Mouse (Mus musculus) heart, adult 2 months (tissue): ENCODE results near the gene Marveld1. TPM values are rescaled to one million over a fixed set of nuclear protein-coding genes. Genes with fewer than 3 reads are reported as not detected.

Experiments
- DNase-seq, 2 experiments: peaks; one replicate each; pipeline ENCODE4 v3.0.0; 2021
- H3K27ac ChIP-seq: fragments of 200-600 bp; 2 replicates; pipeline ENCODE4 v1.8.1; 2022
- H3K27me3 ChIP-seq: fragments of 200-500 bp; 2 replicates; pipeline ENCODE4 v1.6.1; 2012; ENCODE audit warnings: mild to moderate bottlenecking, low read length, inconsistent platforms, mixed read lengths; ENCODE audit not compliant: control insufficient read depth, insufficient read depth
- H3K36me3 ChIP-seq: fragments of 200-500 bp; 2 replicates; pipeline ENCODE4 v1.6.1; 2012; ENCODE audit warnings: low read length, inconsistent platforms; ENCODE audit not compliant: control insufficient read depth, insufficient read depth
- H3K4me1 ChIP-seq: fragments of 200-500 bp; 2 replicates; pipeline ENCODE4 v1.6.1; 2011; ENCODE audit warnings: low read length; ENCODE audit not compliant: control insufficient read depth, insufficient read depth
- H3K4me3 ChIP-seq: fragments of 200-600 bp; 2 replicates; pipeline ENCODE4 v1.8.1; 2022
- H3K79me2 ChIP-seq: fragments of 200-500 bp; replicated peaks from 2 replicates; pipeline ENCODE4 v1.6.1; 2012; ENCODE audit warnings: mild to moderate bottlenecking, inconsistent platforms, low read length, moderate library complexity, mixed read lengths; ENCODE audit not compliant: control insufficient read depth, insufficient read depth
- H3K9ac ChIP-seq: fragments of 200-500 bp; 2 replicates; pipeline ENCODE4 v1.6.1; 2012; ENCODE audit warnings: low read depth, mild to moderate bottlenecking, control low read depth, inconsistent platforms, low read length, mixed read lengths
- CTCF ChIP-seq: fragments of 200-600 bp; IDR thresholded peaks from 2 replicates; pipeline ENCODE4 v1.8.1; 2022; ENCODE audit warnings: antibody characterized with exemption, mild to moderate bottlenecking, moderate library complexity
- EP300 ChIP-seq: fragments of 200-500 bp; IDR thresholded peaks from 2 replicates; pipeline ENCODE4 v1.6.1; 2011; ENCODE audit warnings: low read depth, low read length, control low read depth; ENCODE audit not compliant: insufficient read depth
- POLR2A ChIP-seq: fragments of 200-500 bp; IDR thresholded peaks from 2 replicates; pipeline ENCODE4 v1.6.1; 2011; ENCODE audit warnings: mild to moderate bottlenecking, low read depth, low read length, control low read depth; ENCODE audit not compliant: insufficient read depth
- WGBS: fragments of 180-500 bp; shearing (Covaris S2); methylation state at CpG from one replicate; pipeline ENCODE4 v1.1.7; 2018; 5-methylcytosine and 5-hydroxymethylcytosine counted together
- intact Hi-C: fragments of 180-260 bp; cut with DNase I; formaldehyde crosslinking; loops from one replicate; pipeline ENCODE4 v1.15.1; 2025
- long read RNA-seq: library from polyadenylated mRNA; stranded (forward); transcript quantifications from one replicate; pipeline ENCODE4 v2.0.0, GENCODE M21; 2021
- polyA plus RNA-seq: library from polyadenylated mRNA; depleted of rRNA; stranded (reverse); fragments of >200 nt; gene quantifications from 2 replicates; pipeline ENCODE4 v1.2.3, GENCODE M21; 2012; rRNA removed
- total RNA-seq, 2 experiments: library from RNA; stranded (reverse); gene quantifications; 2 replicates each; pipeline ENCODE4 v1.2.3; 2021

Marveld1 gene
- total RNA-seq = 10 to 100 TPM; 21.1 to 21.9 TPM
- 55.0 and 61.4 TPM in 2 replicates for polyA plus RNA-seq
- long read RNA-seq, transcript Marveld1-201 (2 exons, 3,066 nt) = major isoform, 17 of 19 reads
- long read RNA-seq, partial matches to known transcripts = 0 of 19 reads
- long read RNA-seq, other reads (novel, unspliced or antisense) = 1 of 19 reads

DNA sequence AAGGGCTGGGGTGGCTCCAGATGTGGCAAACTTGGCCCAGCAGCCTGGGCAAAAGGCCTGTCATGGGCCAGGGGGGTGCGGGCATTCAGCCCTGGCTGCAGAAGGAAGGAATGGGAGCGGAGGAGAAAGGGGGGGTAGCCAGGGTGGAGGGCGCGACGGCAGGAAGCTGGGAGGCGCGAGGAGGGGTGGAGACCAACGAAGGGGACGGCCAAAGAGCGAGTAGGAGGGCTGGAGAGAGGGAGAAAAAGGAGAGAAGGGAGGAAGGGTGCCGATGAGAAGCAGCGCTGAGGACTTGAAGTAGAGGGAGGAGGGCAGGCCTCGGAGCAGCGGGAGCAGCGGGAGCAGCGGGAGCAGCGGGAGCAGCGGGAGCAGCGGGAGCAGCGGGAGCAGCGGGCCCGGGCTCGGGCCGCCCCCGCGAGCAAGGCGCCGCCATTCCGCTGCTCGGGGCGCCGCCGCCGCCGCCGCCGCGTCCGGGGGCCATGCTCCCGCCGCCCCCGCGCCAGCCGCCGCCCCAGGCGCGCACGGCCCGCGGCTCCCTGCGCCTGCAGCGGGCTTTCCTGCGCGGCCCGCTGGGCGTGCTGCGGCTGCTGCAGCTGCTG lies at the start of gene Marveld1:
Marveld1 (plus strand) TSS at position 231 of the 599 bp plus-strand sequence.
- H3K4me1 ChIP-seq = peaks cover 20% of the 10 kb centered on the region
- intact Hi-C loops = loop anchor here (5.0 to 10.0 kb wide), 3 partner anchors 55 to 212 kb away; partner anchors contain the start of genes Exosc1, Mms19, Pi4k2a and Ubtd1

DNA sequence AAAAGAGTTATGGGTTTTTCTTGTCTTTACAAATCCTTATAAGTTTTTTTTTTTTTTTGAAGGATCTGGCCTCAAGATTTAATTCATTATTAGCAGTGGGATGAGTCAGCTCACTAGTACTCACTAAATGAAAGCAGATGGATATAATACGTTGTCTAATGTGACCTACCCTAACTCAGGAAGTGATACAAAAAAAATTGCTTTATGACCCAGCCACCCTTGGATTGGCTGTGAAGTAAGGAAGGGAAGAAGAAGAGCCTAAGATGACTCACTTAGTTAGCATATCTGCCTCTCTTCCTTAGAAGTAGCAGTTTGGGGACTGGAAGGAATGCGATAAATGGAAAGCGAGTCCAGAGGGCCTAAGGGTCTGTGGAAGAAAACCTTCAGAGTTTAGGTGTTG lies 47.8 kb upstream of the Marveld1 start:
- Histone ChIP-seq H3K9ac (no peak overlapping the region), H3K27ac (no peak overlapping the region), H3K36me3 (no peaks in the 10 kb centered on the region), H3K4me1 (no peaks in the 10 kb centered on the region; the same call in 1 of the 2 replicates), H3K27me3 (no peaks in the 10 kb centered on the region), H3K4me3 (no peak overlapping the region), H3K79me2 (0 out of 2 replicates have a peak, but pooled peaks cover 2% of the 10 kb centered on the region)
- no peak for DNase-seq
- TF ChIP-seq CTCF = no peak
- TF ChIP-seq EP300 = no peak
- TF ChIP-seq POLR2A = no peak
- intact Hi-C loops = no loop called here
- 64% methylated on average over 3 of the region's 3 CpGs for WGBS

More for the DNA sequence above, at the start of gene Marveld1:
- Histone ChIP-seq H3K36me3 (no peaks in the 10 kb centered on the region), H3K27ac (peak within 1 kb of the TSS; percentile 96), H3K79me2 (no peaks in the 10 kb centered on the region), H3K9ac (peak within 1 kb of the TSS; percentile 97), H3K4me3 (peak within 1 kb of the TSS; percentile 73), H3K27me3 (no peaks in the 10 kb centered on the region)
- WGBS = under 1% methylated on average over 50 of the region's 57 CpGs
- TF ChIP-seq EP300 (peak; percentile 20; the same call in 1 of the 2 replicates), CTCF (no peak), POLR2A (peak; percentile 90)
- DNase-seq = peak; percentile 86 to 89

DNA sequence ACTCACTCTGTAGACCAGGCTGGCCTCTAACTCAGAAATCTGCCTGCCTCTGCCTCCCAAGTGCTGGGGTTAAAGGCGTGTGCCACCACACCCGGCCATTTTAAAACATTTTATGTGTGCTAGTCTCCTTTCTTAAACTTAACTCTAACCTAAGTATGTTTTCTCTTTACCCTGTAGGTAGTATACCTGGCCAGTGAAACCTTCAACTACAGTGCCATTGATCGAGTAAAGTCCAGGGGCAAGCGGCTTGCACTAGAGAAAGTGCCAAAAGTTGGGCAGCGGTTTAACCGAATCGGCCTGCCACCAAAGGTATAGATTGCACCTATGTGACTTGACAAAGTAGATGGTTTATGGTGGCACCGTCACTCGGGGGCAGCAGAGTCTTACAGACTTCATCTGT lies 42.5 kb upstream of the Marveld1 start:
- Histone ChIP-seq H3K79me2 (0 out of 2 replicates have a peak, but pooled peaks cover 2% of the 10 kb centered on the region), H3K27ac (no peak overlapping the region), H3K36me3 (no peaks in the 10 kb centered on the region), H3K9ac (no peak overlapping the region), H3K4me3 (no peak overlapping the region), H3K4me1 (no peaks in the 10 kb centered on the region; the same call in 1 of the 2 replicates), H3K27me3 (no peaks in the 10 kb centered on the region)
- TF ChIP-seq EP300 = no peak
- no peak for TF ChIP-seq POLR2A
- TF ChIP-seq CTCF = no peak
- intact Hi-C loops = no loop called here
- WGBS = 94% methylated on average over 9 of the region's 9 CpGs
- no peak for DNase-seq

DNA sequence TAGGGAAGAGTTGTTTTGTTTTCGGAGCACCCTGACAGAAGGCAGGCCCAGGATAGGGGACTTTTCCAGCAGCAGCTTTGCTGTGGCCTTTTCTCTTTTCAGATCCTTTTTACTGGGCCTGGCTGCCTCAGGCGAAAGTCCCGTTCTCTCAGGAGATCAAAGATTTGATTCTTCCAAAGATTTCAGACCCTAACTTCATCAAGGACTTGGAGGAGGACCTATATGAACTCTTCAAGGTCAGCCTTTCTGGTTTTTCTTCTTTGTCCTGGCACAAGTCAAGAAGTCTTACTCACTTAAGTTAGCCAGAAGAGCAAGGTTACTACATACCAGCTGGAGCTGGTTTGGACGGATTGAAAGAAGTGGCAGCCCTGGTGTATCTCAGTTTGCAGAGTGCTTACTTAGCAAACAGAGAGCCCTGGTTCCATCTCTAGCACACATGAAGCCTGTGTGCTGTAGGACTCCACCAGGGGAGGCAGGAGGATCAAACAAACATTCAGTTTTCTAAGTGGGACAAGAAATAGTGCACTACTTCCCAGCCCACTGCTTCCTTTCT lies 31.3 kb upstream of the Marveld1 start:
- Histone ChIP-seq H3K9ac (no peak overlapping the region), H3K27ac (no peak overlapping the region), H3K79me2 (no peaks in the 10 kb centered on the region), H3K27me3 (no peaks in the 10 kb centered on the region), H3K36me3 (no peaks in the 10 kb centered on the region), H3K4me3 (no peak overlapping the region), H3K4me1 (no peaks in the 10 kb centered on the region)
- intact Hi-C loops = no loop called here
- TF ChIP-seq CTCF = no peak
- no peak for TF ChIP-seq EP300
- no peak for TF ChIP-seq POLR2A
- no peak for DNase-seq
- WGBS = 89% methylated on average over 4 of the region's 4 CpGs

DNA sequence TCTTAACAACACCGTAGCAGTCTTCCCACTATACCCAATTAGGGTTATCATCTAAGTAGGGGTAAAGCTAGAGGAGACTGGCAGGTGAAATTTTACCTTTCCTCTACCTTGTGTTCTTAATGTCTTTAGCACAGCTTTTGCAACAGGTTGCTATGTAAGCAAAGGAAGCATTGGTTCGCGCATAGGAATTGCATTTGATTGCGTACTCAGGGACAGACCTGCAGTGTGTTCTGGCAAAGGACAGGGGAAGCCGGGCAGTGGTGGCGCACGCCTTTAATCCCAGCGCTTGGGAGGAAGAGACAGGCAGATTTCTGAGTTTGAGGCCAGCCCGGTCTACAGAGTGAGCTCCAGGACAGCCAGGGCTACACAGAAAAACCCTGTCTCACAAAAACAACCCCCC lies 29.1 kb upstream of the Marveld1 start:
- 96% methylated on average over 9 of the region's 9 CpGs for WGBS
- H3K27me3 ChIP-seq = no peaks in the 10 kb centered on the region
- intact Hi-C loops = no loop called here
- H3K27ac ChIP-seq = no peak overlapping the region
- no peak overlapping the region for H3K4me3 ChIP-seq
- no peak for TF ChIP-seq CTCF
- no peak for TF ChIP-seq EP300
- no peak for TF ChIP-seq POLR2A
- H3K79me2 ChIP-seq = no peaks in the 10 kb centered on the region
- no peaks in the 10 kb centered on the region for H3K36me3 ChIP-seq
- no peak overlapping the region for H3K9ac ChIP-seq
- H3K4me1 ChIP-seq = no peaks in the 10 kb centered on the region
- no peak for DNase-seq

DNA sequence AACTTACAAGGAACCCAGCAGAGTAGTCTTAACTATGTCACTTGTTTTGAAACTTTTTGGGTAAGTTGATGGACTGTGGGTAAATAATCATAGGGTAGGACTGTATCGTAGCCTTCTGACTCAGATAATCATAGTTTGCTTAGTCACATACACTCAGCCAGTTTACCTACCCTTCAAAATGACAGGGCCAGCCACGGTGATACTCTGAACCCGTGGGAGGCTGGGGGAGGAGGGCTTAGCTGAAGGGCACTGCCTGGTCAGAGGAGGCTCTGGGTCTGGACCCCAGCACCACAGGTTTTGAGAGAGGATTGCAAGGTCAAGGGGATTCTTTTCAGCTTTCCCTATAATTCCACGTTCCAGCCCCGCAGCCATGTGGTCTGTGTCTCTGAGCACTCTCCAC lies 28.6 kb upstream of the Marveld1 start:
- TF ChIP-seq POLR2A = no peak
- no peak for TF ChIP-seq EP300
- H3K4me3 ChIP-seq = no peak overlapping the region
- intact Hi-C loops = no loop called here
- no peaks in the 10 kb centered on the region for H3K27me3 ChIP-seq
- H3K79me2 ChIP-seq = no peaks in the 10 kb centered on the region
- 80% methylated on average over 5 of the region's 5 CpGs for WGBS
- no peaks in the 10 kb centered on the region for H3K4me1 ChIP-seq
- H3K36me3 ChIP-seq = no peaks in the 10 kb centered on the region
- no peak overlapping the region for H3K9ac ChIP-seq
- DNase-seq = no peak
- no peak overlapping the region for H3K27ac ChIP-seq
